Mouse (Mus musculus): ENCODE measurements around the gene Lbx1. TPM values are rescaled to one million over a fixed set of nuclear protein-coding genes. Genes with fewer than 3 reads are reported as not detected.

Lbx1 gene
- 3.9 and 6.3 TPM in 2 replicates for polyA plus RNA-seq (2016; fragmentation: Nextera tagmentation; extraction: Ambion mirVana)

- peaks cover 53% of the 10 kb centered on the region for H3K4me1 ChIP-seq
- peaks cover 100% of the 10 kb centered on the region for H3K27me3 ChIP-seq (ENCODE audit: low read depth, poor library complexity, severe bottlenecking)
- WGBS = under 1% methylated on average over 30 of the region's 30 CpGs
- H3K27ac ChIP-seq = peak within 1 kb of the TSS; percentile 82
- H3K36me3 ChIP-seq = no peaks in the 10 kb centered on the region
- H3K4me3 ChIP-seq = peak within 1 kb of the TSS; percentile 49
- H3K9me3 ChIP-seq (replicated peaks) = no peaks in the 10 kb centered on the region
- DNase-seq (ENCODE audit: low spot score) = peak; percentile 71
These were observed at the start of gene Lbx1 for GRCm38 (mm10) chr19:45235766-45236362. TSS of gene Lbx1 (minus strand) at chr19:45235812.

GRCm38 (mm10) chr19:45283302-45283701, 47.7 kb upstream of the Lbx1 start:
- Histone ChIP-seq H3K9me3 (replicated peaks) (no peaks in the 10 kb centered on the region), H3K27me3 (ENCODE audit: low read depth, poor library complexity, severe bottlenecking) (peaks cover 26% of the 10 kb centered on the region), H3K4me1 (peaks cover 5% of the 10 kb centered on the region; the same call in 1 of the 2 replicates), H3K27ac (no peak overlapping the region), H3K4me3 (no peak overlapping the region), H3K36me3 (no peaks in the 10 kb centered on the region)
- DNase-seq (ENCODE audit: low spot score) = peak; percentile 65
- 6% methylated on average over 10 of the region's 10 CpGs for WGBS

- 73% methylated on average over 4 of the region's 4 CpGs for WGBS
- H3K4me1 ChIP-seq = peaks cover 18% of the 10 kb centered on the region
- no peaks in the 10 kb centered on the region for H3K36me3 ChIP-seq
- DNase-seq (ENCODE audit: low spot score) = no peak
- 0 out of 2 replicates have a peak overlapping the region, but pooled peaks have one; percentile 33 for H3K27ac ChIP-seq
- H3K27me3 ChIP-seq (ENCODE audit: low read depth, poor library complexity, severe bottlenecking) = peaks cover 16% of the 10 kb centered on the region; the same call in 1 of the 2 replicates
- no peak overlapping the region for H3K4me3 ChIP-seq
- no peaks in the 10 kb centered on the region for H3K9me3 ChIP-seq (replicated peaks)
These were observed 40.6 kb upstream of the Lbx1 start for GRCm38 (mm10) chr19:45276196-45276595.

GRCm38 (mm10) chr19:45271986-45272385, 36.4 kb upstream of the Lbx1 start:
- WGBS = 27% methylated on average over 10 of the region's 10 CpGs
- Histone ChIP-seq H3K4me1 (peaks cover 33% of the 10 kb centered on the region), H3K36me3 (no peaks in the 10 kb centered on the region), H3K27me3 (ENCODE audit: low read depth, poor library complexity, severe bottlenecking) (peaks cover 13% of the 10 kb centered on the region; the same call in 1 of the 2 replicates), H3K9me3 (replicated peaks) (no peaks in the 10 kb centered on the region), H3K27ac (peak overlapping the region; percentile 55; the same call in 1 of the 2 replicates), H3K4me3 (no peak overlapping the region)
- peak; percentile 45 for DNase-seq (ENCODE audit: low spot score)

GRCm38 (mm10) chr19:45262995-45263394, 27.4 kb upstream of the Lbx1 start:
- DNase-seq (ENCODE audit: low spot score) = no peak
- H3K4me3 ChIP-seq = no peak overlapping the region

GRCm38 (mm10) chr19:45257414-45258326, 22.1 kb upstream of the Lbx1 start:
- WGBS = 53% methylated on average over 15 of the region's 15 CpGs
- DNase-seq (ENCODE audit: low spot score) = peak; percentile 38
- no peak overlapping the region for H3K4me3 ChIP-seq
- H3K36me3 ChIP-seq = no peaks in the 10 kb centered on the region
- peaks cover 19% of the 10 kb centered on the region for H3K4me1 ChIP-seq
- no peaks in the 10 kb centered on the region for H3K9me3 ChIP-seq (replicated peaks)
- H3K27ac ChIP-seq = peak overlapping the region; percentile 47
- peaks cover 13% of the 10 kb centered on the region; the same call in 1 of the 2 replicates for H3K27me3 ChIP-seq (ENCODE audit: low read depth, poor library complexity, severe bottlenecking)

More at GRCm38 (mm10) chr19:45262995-45263394, 27.4 kb upstream of the Lbx1 start:
- H3K27me3 ChIP-seq (ENCODE audit: low read depth, poor library complexity, severe bottlenecking) = 0 out of 2 replicates have a peak, but pooled peaks cover 5% of the 10 kb centered on the region
- peaks cover 12% of the 10 kb centered on the region for H3K4me1 ChIP-seq
- no peaks in the 10 kb centered on the region for H3K36me3 ChIP-seq
- no peak overlapping the region for H3K27ac ChIP-seq
- 69% methylated on average over 10 of the region's 10 CpGs for WGBS
- no peaks in the 10 kb centered on the region for H3K9me3 ChIP-seq (replicated peaks)

GRCm38 (mm10) chr19:45254806-45255205, 19.2 kb upstream of the Lbx1 start:
- Histone ChIP-seq H3K4me1 (peaks cover 11% of the 10 kb centered on the region), H3K36me3 (no peaks in the 10 kb centered on the region), H3K27ac (no peak overlapping the region), H3K4me3 (no peak overlapping the region), H3K27me3 (ENCODE audit: low read depth, poor library complexity, severe bottlenecking) (peaks cover 27% of the 10 kb centered on the region), H3K9me3 (replicated peaks) (no peaks in the 10 kb centered on the region)
- WGBS = 88% methylated on average over 7 of the region's 7 CpGs
- DNase-seq (ENCODE audit: low spot score) = no peak

GRCm38 (mm10) chr19:45252436-45252835, 16.8 kb upstream of the Lbx1 start:
- 69% methylated on average over 3 of the region's 3 CpGs for WGBS
- H3K36me3 ChIP-seq = no peaks in the 10 kb centered on the region
- no peak overlapping the region for H3K27ac ChIP-seq
- H3K27me3 ChIP-seq (ENCODE audit: low read depth, poor library complexity, severe bottlenecking) = peaks cover 40% of the 10 kb centered on the region
- DNase-seq (ENCODE audit: low spot score) = no peak
- no peaks in the 10 kb centered on the region for H3K9me3 ChIP-seq (replicated peaks)
- no peak overlapping the region for H3K4me3 ChIP-seq
- peaks cover 10% of the 10 kb centered on the region for H3K4me1 ChIP-seq

- Histone ChIP-seq H3K4me3 (no peak overlapping the region), H3K27me3 (ENCODE audit: low read depth, poor library complexity, severe bottlenecking) (peaks cover 69% of the 10 kb centered on the region), H3K4me1 (0 out of 2 replicates have a peak, but pooled peaks cover 3% of the 10 kb centered on the region), H3K36me3 (no peaks in the 10 kb centered on the region), H3K9me3 (replicated peaks) (no peaks in the 10 kb centered on the region), H3K27ac (no peak overlapping the region)
- no peak for DNase-seq (ENCODE audit: low spot score)
- WGBS = 82% methylated on average over 19 of the region's 19 CpGs
These were observed 13.1 kb upstream of the Lbx1 start for GRCm38 (mm10) chr19:45248691-45249090.

- peak; percentile 71 for DNase-seq (ENCODE audit: low spot score)
- WGBS = 2% methylated on average over 29 of the region's 29 CpGs
- Histone ChIP-seq H3K27ac (no peak overlapping the region), H3K27me3 (ENCODE audit: low read depth, poor library complexity, severe bottlenecking) (peaks cover 90% of the 10 kb centered on the region), H3K9me3 (replicated peaks) (no peaks in the 10 kb centered on the region), H3K36me3 (no peaks in the 10 kb centered on the region), H3K4me3 (peak overlapping the region; percentile 25), H3K4me1 (peaks cover 18% of the 10 kb centered on the region)
These were observed 8.5 kb upstream of the Lbx1 start for GRCm38 (mm10) chr19:45243918-45244700.

- H3K27me3 ChIP-seq (ENCODE audit: low read depth, poor library complexity, severe bottlenecking) = peaks cover 90% of the 10 kb centered on the region
- DNase-seq (ENCODE audit: low spot score) = peak; percentile 31
- H3K4me1 ChIP-seq = peaks cover 15% of the 10 kb centered on the region
- WGBS = 3% methylated on average over 5 of the region's 5 CpGs
- no peak overlapping the region for H3K4me3 ChIP-seq
- no peaks in the 10 kb centered on the region for H3K36me3 ChIP-seq
- H3K9me3 ChIP-seq (replicated peaks) = no peaks in the 10 kb centered on the region
- H3K27ac ChIP-seq = no peak overlapping the region
These were observed 7.6 kb upstream of the Lbx1 start for GRCm38 (mm10) chr19:45243264-45243602.
